Mouse (Mus musculus) c-Kit-positive CD71-positive TER-119-positive erythroid progenitor cells, embryonic 14.5 days (primary cell): Measurements from ENCODE around the gene Pgbd5.
A peak's percentile ranks its signal among the peaks of the same experiment; 100 is the strongest.

Experiments
- DNase-seq: peaks from one replicate; pipeline ENCODE4 v3.0.0-alpha.2; 2013; ENCODE audit warnings: low spot score

The Pgbd5 gene

GRCm38 (mm10) chr8:124343991-124344390, 95.5 kb downstream of the Pgbd5 start:
- DNase-seq = no peak

DNA sequence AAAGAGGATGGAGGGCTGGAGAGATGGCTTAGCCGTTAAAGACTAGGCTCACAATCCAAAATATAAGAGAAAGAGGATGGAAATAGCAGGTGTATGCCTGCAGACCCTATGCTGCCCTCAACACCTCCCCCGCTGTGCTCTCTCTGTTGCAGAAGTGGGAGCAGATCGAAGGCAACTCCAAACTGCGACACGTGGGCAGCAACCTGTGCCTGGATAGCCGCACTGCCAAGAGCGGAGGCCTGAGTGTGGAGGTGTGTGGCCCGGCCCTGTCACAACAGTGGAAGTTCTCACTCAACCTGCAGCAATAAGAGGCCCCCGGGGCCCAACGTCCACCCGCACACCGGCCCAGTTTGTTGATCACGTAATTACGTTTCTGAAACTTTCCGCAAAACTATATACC, 96.3 kb downstream of the Pgbd5 start:
- no peak for DNase-seq

- DNase-seq = no peak
Measured at GRCm38 (mm10) chr8:124340360-124341068, 98.9 kb downstream of the Pgbd5 start.

DNA sequence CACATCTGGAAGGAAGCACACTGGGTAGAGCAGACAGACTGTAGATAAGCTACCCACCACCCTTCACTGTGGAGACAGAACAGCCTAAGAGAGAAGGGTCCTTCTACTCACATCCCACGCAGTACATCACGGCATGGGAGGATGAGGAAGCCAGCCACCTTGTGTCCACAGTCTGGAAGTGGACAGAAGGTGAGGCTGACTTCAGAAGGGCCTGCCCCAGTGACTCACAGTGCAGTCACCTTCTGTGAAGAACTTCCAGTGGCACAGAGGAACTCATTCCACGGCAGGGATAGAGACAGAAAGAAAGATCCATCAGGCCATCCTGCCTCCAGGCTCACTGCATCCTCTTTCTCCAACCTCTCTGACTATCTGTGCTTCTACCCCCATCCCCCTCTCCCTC, 99.7 kb downstream of the Pgbd5 start:
- no peak for DNase-seq

- DNase-seq = no peak
Measured at GRCm38 (mm10) chr8:124336302-124336701, 103.2 kb downstream of the Pgbd5 start.

- no peak for DNase-seq
Measured at GRCm38 (mm10) chr8:124331706-124332105, 107.8 kb downstream of the Pgbd5 start.

DNA sequence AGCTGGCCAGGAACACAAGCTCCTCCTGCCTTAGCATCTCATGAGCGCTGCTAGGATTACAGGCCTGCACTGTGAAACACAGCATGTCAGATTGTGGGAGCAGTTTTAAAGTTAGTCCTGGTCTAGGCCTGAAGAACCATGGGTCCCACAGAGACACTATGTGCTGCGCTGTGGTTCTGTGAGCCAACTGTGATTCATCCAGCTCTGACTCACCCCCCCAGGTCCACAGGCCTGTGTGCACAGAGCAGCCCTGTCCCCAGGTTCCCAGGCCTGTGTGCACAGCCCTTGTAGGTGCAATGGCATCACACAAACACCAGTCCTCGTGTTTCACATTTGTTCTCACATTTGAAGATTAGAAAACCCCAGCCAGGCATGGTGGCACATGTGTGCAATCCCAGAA, 108.4 kb downstream of the Pgbd5 start:
- no peak for DNase-seq

DNA sequence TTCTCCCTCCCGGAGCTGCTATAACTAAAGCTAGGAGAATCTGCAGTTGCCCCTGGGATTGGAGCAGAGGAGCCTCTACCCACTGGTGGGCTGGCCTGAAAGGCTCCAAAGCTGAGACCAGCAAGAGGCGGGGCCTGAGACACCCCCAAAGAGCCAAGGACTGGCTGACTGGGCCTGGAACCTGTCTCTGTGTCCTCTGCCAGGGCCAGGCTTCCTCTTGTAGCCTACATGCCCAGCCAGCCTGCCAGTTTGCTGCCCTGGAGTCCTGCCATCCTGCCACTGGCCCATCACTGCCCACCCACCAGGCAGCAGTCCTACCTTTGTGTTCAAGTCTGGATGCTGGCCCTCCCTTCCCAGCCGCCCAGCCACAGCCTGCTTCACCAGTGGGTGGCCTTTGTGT, 109.0 kb downstream of the Pgbd5 start:
- no peak for DNase-seq

DNA sequence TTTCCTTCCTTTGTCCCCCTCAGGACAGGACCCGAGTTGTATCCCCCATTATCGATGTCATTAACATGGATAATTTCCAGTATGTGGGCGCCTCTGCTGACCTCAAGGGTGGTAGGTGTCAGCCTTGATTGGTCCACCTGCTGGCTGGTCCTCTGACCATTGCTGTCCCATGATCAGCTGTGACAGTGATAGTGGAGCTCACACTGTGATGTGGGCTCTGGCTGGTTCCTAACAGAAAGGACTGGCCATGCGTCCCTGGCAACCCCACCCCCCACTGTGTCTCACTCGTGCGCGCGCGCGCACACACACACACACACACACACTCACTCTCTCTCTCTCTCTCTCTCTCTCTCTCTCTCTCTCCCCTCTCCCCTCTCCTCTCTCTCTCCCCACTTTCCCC, 109.8 kb downstream of the Pgbd5 start:
- DNase-seq = no peak

GRCm38 (mm10) chr8:124328259-124328658, 111.2 kb downstream of the Pgbd5 start:
- DNase-seq = no peak

- no peak for DNase-seq
Measured at GRCm38 (mm10) chr8:124323356-124323755, 116.1 kb downstream of the Pgbd5 start.

GRCm38 (mm10) chr8:124321227-124321840, 118.1 kb downstream of the Pgbd5 start:
- DNase-seq = no peak

GRCm38 (mm10) chr8:124319316-124319652, 120.2 kb downstream of the Pgbd5 start:
- DNase-seq = peak; percentile 11
